Mouse (Mus musculus): ENCODE data around the gene Ndufa10.
"Not testable (repeated sequence)": the region's sequence is repeated elsewhere in the genome, so short reads cannot be mapped to it uniquely, and the experiment has no call there.

Gene Ndufa10

DNA sequence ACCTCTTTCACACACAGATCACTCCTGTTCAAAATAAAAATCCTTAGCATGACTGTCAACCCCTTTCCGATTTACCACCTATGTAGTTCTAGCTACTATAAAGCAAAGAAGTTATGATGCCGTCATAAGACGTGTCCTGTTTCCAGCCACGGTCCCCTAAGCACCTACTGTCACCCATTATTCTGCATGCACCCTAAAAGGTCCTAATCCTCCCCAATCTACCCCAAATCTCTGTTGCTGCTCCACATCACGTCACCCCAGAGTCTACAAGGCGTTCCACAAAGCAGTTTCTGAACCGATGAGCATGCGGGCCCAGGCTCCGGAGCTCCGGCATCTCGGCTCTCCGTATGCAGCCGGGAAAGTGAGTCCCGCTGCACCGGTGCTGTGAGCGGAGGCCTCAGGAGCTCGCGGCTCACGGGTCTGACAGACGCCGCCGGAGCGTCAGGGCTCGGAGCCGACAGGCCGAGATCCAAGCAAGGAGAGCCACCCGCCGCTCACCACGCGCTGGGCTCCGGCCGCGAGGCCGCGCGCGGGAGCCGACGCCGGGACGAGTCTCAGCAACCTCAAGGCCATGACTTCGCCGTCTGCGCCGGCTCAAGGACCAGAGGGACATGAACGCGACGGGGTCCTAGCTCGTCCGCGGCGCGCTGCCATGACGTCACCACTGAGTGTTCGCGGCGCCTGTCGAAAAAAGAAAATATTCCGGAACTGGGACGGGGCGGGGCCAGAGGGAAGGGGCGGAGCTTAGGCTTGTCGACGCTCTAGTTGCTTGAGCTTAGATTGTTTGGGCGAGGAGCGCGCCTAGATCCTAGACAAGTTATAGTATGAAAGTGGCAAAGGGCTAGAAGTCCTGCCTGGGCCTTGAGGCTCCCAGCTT lies at the start of gene Ndufa10:
Gene Ndufa10, minus strand, starts transcription at position 696 of the 877 bp plus-strand sequence.
- peak; percentile 92 for DNase-seq (ENCODE audit: low spot score)

DNA sequence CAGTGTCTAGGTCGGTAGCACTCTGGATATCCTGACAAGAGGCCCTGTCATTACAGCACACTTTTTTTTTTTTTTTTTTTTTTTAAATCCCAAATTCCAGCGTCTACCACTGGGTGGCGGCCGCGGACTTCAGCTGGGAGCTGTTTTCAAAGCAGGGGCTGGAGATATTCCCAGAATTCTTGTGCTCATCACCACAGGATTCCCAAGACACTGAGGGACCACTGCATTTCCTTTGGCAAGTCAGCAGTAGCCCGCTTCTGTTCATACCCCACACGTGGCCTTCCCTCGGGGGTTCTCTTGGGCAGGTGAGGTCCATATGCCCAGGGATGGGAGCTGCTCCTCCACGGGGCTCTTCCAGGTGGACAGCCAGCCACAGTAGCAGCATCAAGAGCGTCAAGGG lies 47.7 kb upstream of the Ndufa10 start:
- peak; percentile 13 for DNase-seq (ENCODE audit: low spot score)

DNA sequence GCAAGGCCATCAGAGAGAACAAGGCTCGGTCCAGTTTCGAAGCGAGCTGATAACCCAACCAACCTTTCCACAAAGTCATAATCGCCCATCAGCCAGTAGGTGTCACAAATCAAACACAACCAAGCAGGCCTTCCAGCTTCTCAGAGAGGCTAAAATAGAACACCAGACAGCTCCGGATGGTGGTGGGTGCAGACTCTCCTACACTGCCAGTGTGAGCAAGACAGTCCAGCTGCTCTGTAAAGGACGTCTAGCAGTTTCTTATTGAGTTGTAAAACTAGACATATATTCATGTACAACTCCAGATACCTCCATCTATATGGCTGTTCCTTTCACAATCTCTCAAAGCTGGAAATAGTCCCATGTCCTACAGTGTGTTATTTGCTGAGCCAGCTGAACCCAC lies 45.4 kb upstream of the Ndufa10 start:
- DNase-seq (ENCODE audit: low spot score) = no peak

DNA sequence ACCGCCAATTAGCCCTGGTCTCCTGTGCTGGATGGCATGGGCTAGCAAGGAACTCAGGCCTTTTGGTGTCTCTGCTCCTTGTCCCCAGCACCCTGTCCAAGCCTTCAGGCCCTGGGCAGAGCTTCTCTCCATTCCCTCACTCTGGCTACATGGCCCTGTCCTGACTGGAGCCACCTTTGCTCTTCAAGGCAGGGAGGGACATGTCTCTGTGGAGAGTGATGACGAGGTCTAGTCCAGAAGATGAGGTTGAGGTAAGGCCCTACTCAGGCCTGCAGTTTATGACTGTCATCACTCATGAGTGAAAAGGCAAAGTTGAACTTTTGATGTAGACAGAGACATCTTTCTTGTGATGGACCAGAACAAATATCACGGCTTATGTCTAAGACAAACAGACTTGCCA lies 44.9 kb upstream of the Ndufa10 start, which contains the start of gene Olfr1414:
Gene Olfr1414, minus strand, starts transcription at position 101 of the 400 bp plus-strand sequence.
- DNase-seq (ENCODE audit: low spot score) = no peak

DNA sequence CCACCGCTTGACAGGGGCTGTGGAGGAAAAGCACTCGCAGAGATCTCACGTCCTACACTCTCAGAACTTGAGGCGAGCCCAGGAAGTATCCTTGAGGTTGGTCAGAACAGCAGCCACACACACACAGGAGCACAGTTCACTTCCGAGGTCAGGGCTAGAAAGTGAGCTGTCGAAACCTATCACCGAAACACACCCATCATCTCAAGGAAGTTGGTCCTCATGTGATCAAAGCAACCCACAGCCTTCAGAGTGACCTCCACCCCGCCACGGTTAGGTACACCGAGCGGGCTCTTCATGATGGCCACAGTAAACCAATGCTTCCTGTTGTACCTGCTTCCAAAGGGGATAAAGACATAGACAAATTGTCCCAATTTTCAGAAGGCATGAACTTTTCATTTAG lies 41.7 kb upstream of the Ndufa10 start:
- no peak for DNase-seq (ENCODE audit: low spot score)

DNA sequence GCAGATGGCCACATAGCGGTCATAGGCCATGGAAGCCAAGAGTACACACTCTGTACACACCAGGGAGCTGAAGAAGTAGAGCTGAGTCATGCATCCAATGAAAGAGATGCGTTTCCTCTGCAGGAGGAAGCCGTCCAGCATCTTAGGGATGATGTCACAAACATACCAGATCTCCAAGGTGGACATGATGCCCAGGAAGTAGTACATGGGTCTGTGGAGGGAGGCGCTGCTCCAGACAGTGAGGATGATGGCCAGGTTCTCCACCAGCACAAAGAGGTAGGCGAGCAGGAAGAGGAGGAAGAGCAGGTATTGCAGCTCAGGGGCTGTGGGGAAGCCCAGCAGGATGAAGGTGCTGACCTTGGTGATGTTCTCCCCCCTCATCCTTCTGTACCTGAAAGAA lies 38.0 kb upstream of the Ndufa10 start:
- not testable (repeated sequence) for DNase-seq (ENCODE audit: low spot score)

DNA sequence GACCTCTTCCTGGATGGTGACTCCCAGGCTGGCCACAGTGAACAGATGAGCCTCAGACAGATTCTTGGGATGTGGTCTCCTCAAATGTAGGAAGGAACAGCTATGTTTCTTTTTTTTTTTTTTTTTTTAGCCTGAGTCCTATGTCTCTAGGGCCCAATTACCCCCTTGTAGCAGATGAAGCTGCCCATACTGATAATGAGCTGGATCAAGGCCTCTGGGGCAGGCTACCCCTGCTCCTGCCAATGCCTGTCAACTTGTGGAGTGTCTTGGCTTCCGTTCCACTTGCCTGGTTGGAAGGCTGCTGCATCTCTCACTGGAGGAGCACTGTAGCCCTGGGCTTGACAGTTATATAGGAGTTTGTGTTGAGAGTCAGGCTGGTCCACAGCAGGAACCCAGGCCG lies 22.3 kb upstream of the Ndufa10 start, which contains the start of gene Olfr1415:
Gene Olfr1415, minus strand, starts transcription at position 101 of the 400 bp plus-strand sequence.
- no peak for DNase-seq (ENCODE audit: low spot score)

DNA sequence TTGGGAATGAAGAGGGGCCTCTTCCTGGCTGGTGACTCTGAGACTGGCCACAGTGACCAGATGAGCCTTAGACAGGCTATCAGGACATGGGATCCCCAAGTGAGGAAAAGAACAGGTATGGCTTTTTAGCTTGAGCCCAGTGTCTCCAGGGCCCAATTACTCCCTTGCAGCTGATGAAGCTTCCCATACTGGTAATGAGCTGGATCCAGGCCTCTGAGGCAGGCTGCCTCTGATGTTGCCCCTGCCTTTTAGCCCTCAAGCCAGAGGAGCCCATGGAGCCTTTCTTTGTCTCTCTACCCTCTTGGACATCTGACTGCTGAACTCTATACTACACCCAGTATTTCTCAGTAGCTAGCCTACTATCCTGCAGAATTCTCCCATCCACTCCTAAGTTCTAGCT lies 11.4 kb upstream of the Ndufa10 start, which contains the start of gene Olfr1416:
Gene Olfr1416, minus strand, starts transcription at position 101 of the 400 bp plus-strand sequence.
- no peak for DNase-seq (ENCODE audit: low spot score)

DNA sequence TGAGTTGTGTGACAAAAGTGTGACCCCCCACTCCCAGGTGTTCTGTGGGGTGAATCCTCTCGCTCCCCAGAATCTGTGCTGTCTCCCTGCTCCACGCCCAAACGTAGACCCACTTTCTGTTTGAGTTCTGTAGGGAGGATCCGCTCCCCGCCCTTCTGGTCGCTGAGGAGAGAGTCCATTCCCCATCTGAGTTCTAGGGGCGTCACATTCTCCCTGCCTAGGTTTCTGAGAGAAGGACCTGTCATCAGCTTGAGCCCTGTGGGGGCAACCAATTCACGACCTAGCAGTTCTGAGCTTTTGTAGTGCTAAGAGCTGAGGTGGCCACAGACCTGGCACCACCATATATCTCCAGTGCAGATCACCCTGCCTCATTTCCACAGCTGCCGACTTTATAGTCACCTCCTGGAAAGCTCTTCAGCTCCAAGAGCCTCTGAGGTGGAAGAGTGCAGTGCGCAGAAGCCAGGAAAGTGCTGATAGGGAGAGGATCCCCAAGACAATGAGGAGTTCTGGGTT lies 462 bp upstream of the Ndufa10 start:
- no peak for DNase-seq (ENCODE audit: low spot score)

DNA sequence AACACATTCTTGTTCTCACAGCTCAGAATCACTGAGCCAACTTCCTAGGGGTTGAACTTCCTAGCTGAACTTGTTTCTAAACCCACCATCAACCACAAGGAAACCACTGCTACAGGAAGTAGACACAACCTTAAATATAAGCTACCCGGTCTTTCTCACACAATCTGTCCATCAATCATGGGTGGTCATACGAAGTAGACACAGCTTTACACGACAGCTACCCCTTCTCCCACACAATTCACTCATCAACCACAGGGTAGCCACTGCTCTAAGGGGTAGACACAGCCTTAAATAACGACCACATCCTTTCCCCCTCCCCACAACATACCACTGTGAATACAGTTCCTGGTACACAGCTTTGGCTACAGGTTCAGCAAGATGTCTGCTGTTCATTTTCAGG lies 4.8 kb downstream of the Ndufa10 start:
- DNase-seq (ENCODE audit: low spot score) = no peak

DNA sequence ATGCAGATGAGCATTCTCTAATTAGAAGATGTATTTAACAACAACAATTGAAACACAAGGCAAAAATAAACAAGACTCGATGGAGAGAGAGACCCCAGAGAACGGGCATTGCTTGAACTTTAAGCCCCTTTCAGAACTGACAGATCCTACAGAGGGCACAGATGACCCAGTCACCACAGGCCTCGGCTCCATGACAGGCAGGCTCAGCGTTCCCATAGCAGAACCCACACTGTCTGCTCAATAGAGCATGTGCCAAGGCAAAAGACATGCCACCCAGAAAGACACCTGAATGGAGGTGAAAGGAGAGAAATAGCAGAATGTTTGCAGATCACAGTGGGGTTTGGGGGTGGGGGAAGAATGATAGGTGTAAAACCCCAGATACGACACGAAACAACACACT lies 15.2 kb downstream of the Ndufa10 start:
- no peak for DNase-seq (ENCODE audit: low spot score)

DNA sequence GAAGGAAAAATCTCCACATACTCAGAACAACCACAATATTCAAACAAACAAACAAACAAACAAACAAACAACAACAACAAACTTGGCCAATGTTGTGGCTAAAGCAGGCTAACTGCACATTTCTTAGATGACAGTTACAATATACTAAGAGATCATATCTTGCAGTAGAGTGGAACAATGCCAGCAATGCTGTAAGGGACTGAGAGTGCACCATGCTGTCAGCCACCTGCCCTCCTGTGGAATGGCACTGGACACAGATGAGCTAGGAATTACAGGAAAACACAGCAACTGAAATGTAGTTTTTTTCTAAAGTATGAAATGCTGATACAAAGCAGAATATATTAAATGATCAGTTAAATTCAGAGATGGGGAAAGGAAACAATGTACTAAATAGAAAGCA lies 15.9 kb downstream of the Ndufa10 start:
- DNase-seq (ENCODE audit: low spot score) = no peak

DNA sequence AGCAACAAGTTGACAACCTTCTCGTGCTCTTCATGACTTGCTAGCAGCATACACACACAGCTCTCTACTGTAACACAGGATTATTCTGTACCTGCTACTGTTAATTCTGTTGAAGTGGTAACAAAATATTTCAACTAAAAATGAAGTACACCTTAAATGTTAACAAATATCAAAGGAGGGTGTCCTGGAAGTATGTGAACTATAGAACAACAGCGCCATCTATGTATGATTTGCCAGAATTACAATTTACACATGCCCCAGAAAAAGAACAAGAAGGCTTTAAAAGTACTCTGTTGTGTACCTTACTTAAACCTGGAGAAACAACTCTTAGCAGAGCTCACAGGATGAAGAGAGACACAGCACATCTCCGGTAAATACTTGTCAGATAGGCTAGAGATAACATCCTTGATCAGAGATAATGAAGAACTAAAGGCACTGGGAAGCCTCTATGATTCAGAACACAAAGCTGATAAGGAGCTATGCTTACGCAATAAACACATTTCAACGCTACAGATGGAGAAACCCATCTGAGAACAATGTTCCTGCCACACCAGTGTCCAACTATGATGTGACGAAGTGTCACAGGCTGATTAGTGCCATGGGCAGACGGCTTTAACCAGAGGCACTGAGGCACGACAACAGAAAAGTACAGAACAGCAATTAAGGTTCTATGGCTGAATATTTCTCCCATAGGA lies 19.8 kb downstream of the Ndufa10 start:
- peak; percentile 8 for DNase-seq (ENCODE audit: low spot score)

DNA sequence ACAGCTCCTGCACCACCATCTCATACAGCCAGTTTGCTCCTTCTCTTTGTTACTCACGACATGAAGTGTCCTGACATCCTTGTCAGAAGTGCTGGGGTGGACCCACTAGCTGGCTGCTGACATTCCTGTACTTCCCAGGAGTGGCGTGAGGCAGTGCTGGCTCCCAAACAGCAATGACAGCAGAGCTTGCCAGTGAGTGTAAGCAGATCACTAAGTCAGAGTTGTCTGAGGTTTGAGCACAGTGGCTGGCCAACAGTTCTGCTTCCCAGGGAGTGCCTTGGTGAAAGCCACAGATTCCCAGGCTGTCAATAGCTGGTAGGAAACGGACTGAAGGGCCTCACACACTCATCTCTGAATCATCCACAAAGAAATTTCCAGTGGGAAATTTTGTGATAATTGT lies 25.4 kb downstream of the Ndufa10 start:
- no peak for DNase-seq (ENCODE audit: low spot score)

DNA sequence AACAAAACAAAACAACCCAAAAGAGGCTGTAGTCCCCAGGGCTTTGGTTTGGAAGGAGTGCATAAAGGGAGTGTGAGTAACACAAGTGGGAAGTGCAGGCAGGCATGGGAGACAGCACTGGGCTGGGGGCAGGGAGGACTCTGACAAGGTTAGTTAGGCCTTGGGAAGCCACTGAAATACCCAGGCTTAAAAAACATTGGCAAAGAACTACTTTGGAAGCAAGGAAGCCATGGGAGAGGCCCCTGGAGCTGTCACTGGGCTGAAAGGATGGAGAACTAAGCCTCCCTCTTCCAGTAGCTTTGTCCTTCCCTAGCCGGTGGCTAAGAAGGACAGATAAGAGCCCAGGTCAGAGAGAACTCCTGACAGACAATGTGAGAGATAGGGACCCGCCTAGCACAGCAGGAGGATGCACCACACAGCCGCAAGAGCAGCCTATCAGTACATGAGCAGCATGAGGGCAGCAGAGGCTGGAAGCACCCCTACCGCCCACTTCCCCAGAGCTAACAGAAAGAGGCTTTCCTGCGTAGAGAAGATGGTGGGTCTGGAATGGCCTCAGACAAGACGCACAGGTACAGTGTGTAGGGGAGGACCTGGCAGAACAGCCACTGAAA lies 32.1 kb downstream of the Ndufa10 start:
- DNase-seq (ENCODE audit: low spot score) = no peak

DNA sequence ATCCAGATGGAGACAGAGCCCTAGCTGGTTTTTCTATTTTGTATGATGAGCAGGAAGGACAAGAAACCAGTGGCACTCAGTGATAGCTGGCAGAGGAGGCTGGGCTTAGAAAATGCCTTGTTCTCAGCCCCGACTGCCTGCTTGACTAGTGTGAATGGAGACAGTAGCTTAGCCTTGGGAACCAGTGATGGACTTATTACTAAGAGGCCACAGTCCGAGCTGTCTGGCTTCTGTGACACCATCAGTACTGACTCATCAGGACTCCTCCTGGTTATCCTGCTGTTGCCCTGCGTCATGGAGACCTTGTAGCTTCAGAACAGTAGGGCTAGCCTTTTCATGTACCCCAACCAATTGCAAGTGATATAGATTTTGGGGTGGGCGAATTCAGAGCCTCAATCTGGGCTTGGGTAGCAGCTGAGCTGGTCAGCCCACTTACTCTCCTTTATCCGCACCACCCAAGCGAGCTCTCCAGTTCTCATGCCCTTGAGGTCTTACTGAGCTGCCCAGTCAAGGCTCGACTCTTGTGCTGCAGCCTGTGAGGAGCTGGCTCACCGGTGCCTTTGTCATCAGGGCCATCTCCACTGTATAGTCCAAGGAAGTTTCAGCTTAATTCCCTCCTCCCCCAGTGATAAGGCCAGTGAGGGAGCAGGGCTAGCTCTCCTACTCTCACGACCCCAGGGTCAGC lies 33.5 kb downstream of the Ndufa10 start:
- no peak for DNase-seq (ENCODE audit: low spot score)

DNA sequence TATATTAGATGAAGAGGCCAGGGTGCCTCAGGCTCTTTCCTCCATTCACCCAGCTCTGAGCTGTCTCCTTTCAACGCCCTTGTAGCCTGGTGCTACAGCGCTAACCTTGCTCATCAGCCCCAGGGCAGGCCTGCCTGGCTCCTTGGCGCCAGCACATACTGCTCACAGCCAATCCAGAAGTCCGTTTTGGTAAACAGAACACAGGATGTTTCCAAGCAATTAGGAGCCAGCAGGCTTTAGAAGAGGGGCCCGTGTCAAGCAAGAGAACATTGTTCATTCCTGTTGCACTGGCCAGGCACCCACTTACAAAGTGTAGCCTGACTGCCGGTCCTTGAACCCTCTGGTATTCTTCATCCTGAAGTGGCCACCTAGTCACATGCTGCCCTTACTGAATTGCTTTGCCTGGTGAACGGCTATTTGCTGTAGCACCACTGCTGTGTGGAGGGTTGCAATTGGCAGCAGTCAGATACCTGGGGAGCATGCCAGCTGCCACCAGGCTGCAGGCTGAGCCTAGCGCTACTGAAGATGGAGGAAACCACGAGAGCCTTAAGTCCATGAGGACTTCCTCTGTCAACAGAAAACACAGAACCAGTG lies 35.9 kb downstream of the Ndufa10 start:
- DNase-seq (ENCODE audit: low spot score) = peak; percentile 57

DNA sequence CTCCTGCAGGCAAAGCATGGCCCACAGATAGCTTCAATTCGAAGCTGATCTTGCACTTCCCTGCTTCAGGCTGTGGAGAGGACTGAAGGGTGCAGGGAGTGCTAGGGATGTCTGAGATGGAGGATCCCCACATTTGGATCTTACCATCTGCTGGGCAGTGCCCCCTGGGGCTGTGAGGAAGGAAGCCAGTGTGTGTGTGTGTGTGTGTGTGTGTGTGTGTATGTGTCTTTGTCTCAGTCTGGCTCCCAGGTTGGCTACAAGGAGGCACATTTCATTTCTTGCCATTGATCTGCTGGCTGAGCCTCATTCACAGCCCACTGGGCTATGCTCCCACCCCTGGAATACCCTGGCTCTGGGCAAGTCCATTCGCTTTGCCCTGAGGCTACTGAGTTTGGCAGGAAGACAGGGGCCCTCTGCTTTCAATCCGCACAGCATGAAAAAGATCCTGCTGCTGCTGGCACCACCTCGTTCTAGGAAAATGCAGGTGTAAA lies 36.8 kb downstream of the Ndufa10 start:
- DNase-seq (ENCODE audit: low spot score) = no peak

DNA sequence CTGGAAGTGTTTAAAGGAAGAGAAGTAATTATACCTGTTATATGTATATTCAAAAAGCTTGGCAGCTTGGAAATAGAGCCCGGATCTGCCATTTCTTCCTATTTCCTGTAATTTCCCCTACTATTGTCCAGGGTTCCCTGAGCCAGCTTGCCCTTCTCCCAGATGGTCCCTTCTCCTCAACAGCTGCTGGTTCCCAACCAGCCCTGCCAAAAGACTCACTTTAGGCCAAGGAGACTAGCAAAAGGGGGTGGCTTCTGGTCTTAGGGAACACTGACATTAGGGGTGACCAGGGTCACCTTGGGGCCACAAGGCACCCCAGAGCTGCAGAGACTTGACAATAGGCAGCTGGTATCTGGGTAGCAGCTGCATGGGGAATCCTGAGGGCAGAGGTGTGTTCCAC lies 38.7 kb downstream of the Ndufa10 start:
- DNase-seq (ENCODE audit: low spot score) = no peak

DNA sequence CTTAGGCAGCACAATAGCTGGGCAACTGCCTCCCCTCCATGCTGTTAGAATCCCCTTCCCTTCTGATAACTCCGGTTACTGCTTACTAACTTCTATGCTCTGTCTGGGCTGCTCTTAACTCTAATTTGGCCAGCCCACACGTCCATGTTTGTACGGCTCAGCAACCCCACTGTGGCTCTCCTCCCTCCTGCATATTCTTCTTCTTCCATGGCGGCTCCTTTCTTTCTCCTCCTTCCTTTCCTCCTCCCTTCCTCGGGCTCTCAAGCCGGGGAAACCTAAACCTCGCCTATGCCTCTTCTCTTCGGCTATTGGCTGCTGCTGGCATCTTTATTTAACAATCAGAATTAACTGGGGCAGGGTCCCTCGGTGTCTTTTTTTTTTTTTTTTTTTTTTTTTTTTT lies 40.9 kb downstream of the Ndufa10 start:
- DNase-seq (ENCODE audit: low spot score) = no peak

DNA sequence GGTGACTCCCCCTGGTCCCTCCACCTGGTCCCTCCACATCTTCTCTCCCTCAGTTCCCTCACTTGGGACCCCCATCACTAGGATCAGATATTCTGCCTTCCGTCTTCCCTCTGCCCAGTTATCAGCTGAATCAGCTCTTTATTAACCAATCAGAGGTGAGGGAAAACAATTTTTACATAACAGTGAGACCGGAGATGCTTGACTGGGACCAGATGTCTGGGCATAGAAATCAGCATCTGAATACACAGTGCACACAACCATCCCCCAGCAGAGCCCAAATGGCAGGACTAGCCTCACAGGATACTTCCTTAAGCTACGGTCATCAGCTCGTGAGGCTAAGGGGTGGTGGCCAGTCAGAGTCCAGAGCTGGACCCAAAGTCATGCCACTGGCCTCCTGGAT lies 41.6 kb downstream of the Ndufa10 start:
- no peak for DNase-seq (ENCODE audit: low spot score)

Data from yolk sac, embryonic 10.5 days (tissue).